Mouse (Mus musculus) C2C12 (cell line): ENCODE measurements at regions not wholly inside any gene's neighbourhood (a gene's known extent, or its start where the extent isn't known, plus 50 kb on each side); places are given as distances from the start of the nearest gene placed in this dataset.

Experiments used
- H3K27me3 ChIP-seq: one replicate; pipeline ENCODE4 v1.6.1; 2011; ENCODE audit not compliant: control insufficient read depth, insufficient read depth, insufficient read length
- H3K36me3 ChIP-seq: one replicate; pipeline ENCODE4 v1.6.1; 2011; ENCODE audit not compliant: control insufficient read depth, insufficient read depth
- H3K4me3 ChIP-seq: one replicate; pipeline ENCODE4 v1.5.1; 2011; ENCODE audit warnings: mild to moderate bottlenecking, control low read depth; ENCODE audit not compliant: poor library complexity, insufficient read depth, severe bottlenecking
- H3K79me2 ChIP-seq: one replicate; pipeline ENCODE4 v1.6.1; 2011; ENCODE audit not compliant: control insufficient read depth, insufficient read depth
- H3K79me3 ChIP-seq: one replicate; pipeline ENCODE4 v1.6.1; 2011; ENCODE audit warnings: low read depth, control low read depth
- H3ac ChIP-seq: one replicate; pipeline ENCODE3; 2011; ENCODE audit warnings: low read depth; ENCODE audit not compliant: control insufficient read depth, insufficient read length
- CEBPB ChIP-seq: IDR thresholded peaks from one replicate; pipeline ENCODE4 v1.6.1; 2011; ENCODE audit warnings: low read depth, mild to moderate bottlenecking, control low read depth, moderate library complexity
- CTCF ChIP-seq: IDR thresholded peaks from one replicate; pipeline ENCODE4 v1.5.1; 2011; ENCODE audit not compliant: control insufficient read depth, insufficient read depth, insufficient read length
- FOSL1 ChIP-seq: IDR thresholded peaks from one replicate; pipeline ENCODE4 v1.8.0; 2011; ENCODE audit warnings: mild to moderate bottlenecking, low read length; ENCODE audit not compliant: poor library complexity, insufficient read depth, severe bottlenecking
- MAX ChIP-seq: IDR thresholded peaks from one replicate; pipeline ENCODE4 v1.6.1; 2011; ENCODE audit warnings: mild to moderate bottlenecking, control low read depth
- MYOD1 ChIP-seq: IDR thresholded peaks from one replicate; pipeline ENCODE4 v1.6.1; 2011; ENCODE audit warnings: low read depth; ENCODE audit not compliant: control insufficient read depth, insufficient read length
- MYOG ChIP-seq: IDR thresholded peaks from one replicate; pipeline ENCODE4 v1.6.1; 2011; ENCODE audit not compliant: control insufficient read depth, insufficient read length; ENCODE audit errors: extremely low read depth
- USF1 ChIP-seq: IDR thresholded peaks from one replicate; pipeline ENCODE4 v1.6.1; 2011; ENCODE audit warnings: low read depth, mild to moderate bottlenecking, control low read depth, moderate library complexity

- no peaks in the 10 kb centered on the region for H3K27me3 ChIP-seq
- no peak overlapping the region for H3K4me3 ChIP-seq
- no peaks in the 10 kb centered on the region for H3K79me2 ChIP-seq
- no peaks in the 10 kb centered on the region for H3K79me3 ChIP-seq
- no peaks in the 10 kb centered on the region for H3K36me3 ChIP-seq
- TF ChIP-seq CEBPB (no peak), FOSL1 (no peak), MYOG (no peak), CTCF (no peak), USF1 (no peak), MAX (no peak), MYOD1 (no peak)
- no peak overlapping the region for H3ac ChIP-seq
Measured at GRCm38 (mm10) chr10:26638056-26638455, 115.2 kb upstream of the Arhgap18 start.

GRCm38 (mm10) chr10:26639118-26639517 lies 114.1 kb upstream of the Arhgap18 start:
- Histone ChIP-seq H3K36me3 (no peaks in the 10 kb centered on the region), H3K79me3 (no peaks in the 10 kb centered on the region), H3K4me3 (no peak overlapping the region), H3K79me2 (no peaks in the 10 kb centered on the region), H3ac (no peak overlapping the region), H3K27me3 (no peaks in the 10 kb centered on the region)
- TF ChIP-seq CEBPB (no peak), MYOG (no peak), MYOD1 (no peak), CTCF (no peak), FOSL1 (no peak), MAX (no peak), USF1 (no peak)

- Histone ChIP-seq H3K27me3 (no peaks in the 10 kb centered on the region), H3ac (no peak overlapping the region), H3K36me3 (no peaks in the 10 kb centered on the region), H3K4me3 (no peak overlapping the region), H3K79me2 (no peaks in the 10 kb centered on the region), H3K79me3 (no peaks in the 10 kb centered on the region)
- TF ChIP-seq USF1 (no peak), MYOG (no peak), CEBPB (no peak), MAX (no peak), CTCF (no peak), MYOD1 (no peak), FOSL1 (no peak)
Measured at GRCm38 (mm10) chr10:26653103-26653502, 100.1 kb upstream of the Arhgap18 start.

GRCm38 (mm10) chr10:26664270-26664669 lies 89.0 kb upstream of the Arhgap18 start:
- H3K4me3 ChIP-seq: no peak overlapping the region
- TF ChIP-seq MYOG (no peak), MAX (no peak), CEBPB (no peak), USF1 (no peak), FOSL1 (no peak), MYOD1 (no peak), CTCF (no peak)

GRCm38 (mm10) chr10:26679500-26680227 lies 73.6 kb upstream of the Arhgap18 start:
- no peaks in the 10 kb centered on the region for H3K79me3 ChIP-seq
- TF ChIP-seq MAX (no peak), CTCF (no peak), MYOG (no peak), USF1 (no peak), MYOD1 (no peak), CEBPB (no peak)
- H3K79me2 ChIP-seq: no peaks in the 10 kb centered on the region
- H3K27me3 ChIP-seq: no peaks in the 10 kb centered on the region
- no peak overlapping the region for H3ac ChIP-seq
- no peaks in the 10 kb centered on the region for H3K36me3 ChIP-seq
- no peak overlapping the region for H3K4me3 ChIP-seq

More at GRCm38 (mm10) chr10:26664270-26664669, 89.0 kb upstream of the Arhgap18 start:
- no peak overlapping the region for H3ac ChIP-seq
- no peaks in the 10 kb centered on the region for H3K79me2 ChIP-seq
- no peaks in the 10 kb centered on the region for H3K36me3 ChIP-seq
- no peaks in the 10 kb centered on the region for H3K27me3 ChIP-seq
- no peaks in the 10 kb centered on the region for H3K79me3 ChIP-seq

GRCm38 (mm10) chr10:26694761-26695160 lies 58.5 kb upstream of the Arhgap18 start:
- TF ChIP-seq FOSL1 (no peak), USF1 (no peak), CEBPB (no peak), CTCF (no peak), MYOD1 (no peak), MYOG (no peak), MAX (no peak)

More at GRCm38 (mm10) chr10:26694761-26695160, 58.5 kb upstream of the Arhgap18 start:
- no peaks in the 10 kb centered on the region for H3K36me3 ChIP-seq
- no peak overlapping the region for H3ac ChIP-seq
- H3K27me3 ChIP-seq: no peaks in the 10 kb centered on the region
- no peaks in the 10 kb centered on the region for H3K79me3 ChIP-seq
- H3K4me3 ChIP-seq: no peak overlapping the region
- H3K79me2 ChIP-seq: no peaks in the 10 kb centered on the region
